9 mouse cellular contexts compared by ENCODE assay signal in the genomic region with DNA sequence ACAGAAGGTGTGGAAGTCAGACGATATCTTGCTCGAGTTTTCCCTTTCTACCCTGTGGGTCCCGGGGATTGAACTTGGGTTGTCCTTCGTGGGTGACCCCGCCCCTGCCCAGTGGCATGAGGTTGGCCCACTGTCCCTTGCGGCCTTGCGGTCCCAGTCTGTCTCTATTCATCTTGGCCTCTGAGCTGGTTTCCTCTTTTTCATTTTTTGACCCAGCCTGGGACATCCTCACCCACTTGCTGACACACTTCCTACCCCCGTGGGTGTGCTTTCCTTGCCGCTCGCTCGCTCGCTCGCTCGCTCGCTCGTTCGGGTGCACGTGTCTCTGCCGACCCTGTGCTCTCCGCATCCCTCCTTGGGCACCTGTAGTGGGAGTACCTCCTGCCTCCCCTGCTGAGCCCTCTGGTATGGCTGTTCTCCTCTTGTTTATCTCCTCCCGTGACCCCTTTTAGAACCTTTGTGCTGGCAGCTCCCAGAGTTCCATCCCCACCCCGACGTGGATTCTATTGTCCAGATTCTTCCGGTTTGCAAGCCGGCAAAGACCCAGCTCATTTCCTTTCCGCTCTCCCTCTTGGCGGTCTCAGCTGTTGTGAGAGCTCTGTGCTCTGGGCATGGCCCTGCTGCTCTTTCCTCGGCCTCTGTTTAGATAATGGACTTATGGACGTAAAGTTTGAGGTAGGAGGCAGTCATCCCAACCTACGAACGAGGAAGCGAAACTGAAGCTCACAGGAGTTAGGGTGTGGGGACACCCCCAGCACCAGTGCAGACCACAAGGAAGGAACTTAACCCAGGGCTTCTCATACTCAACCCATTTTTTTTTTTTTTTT. TPM values are rescaled to one million over a fixed set of nuclear protein-coding genes. Genes with fewer than 3 reads are reported as not detected.
DNase-seq lines count a peak whose midpoint lies in the region; ATAC-seq and TF ChIP-seq lines count a peak whose summit lies in the region.
"Had no signal": no experiment of that assay in that cellular context is flagged by ENCODE, and none has a peak within 500 bp of the region (broad histone marks: within the 10 kb centered on the region; RNA-seq: fewer than 3 reads in every experiment).

No protein-coding gene starts in this region.

- H3K4me1 ChIP-seq in lung, embryonic 14.5 days (ENCODE audit: insufficient read depth): peaks cover 14% of the 10 kb centered on the region

- 73% methylated on average over 32 of the region's 32 CpGs for WGBS in lung, embryonic 14.5 days

- peak overlapping the region; percentile 96 for H3K27ac ChIP-seq in lung, embryonic 14.5 days (ENCODE audit: low read depth)
- H3K27ac ChIP-seq: neural tube, embryonic 12.5 days had no signal

- TF ChIP-seq CTCF in lung, embryonic 14.5 days (IDR thresholded peaks at IDR 0.05; ENCODE audit: low read depth): no peak

- 0 out of 2 replicates have a peak overlapping the region, but pooled peaks have one; percentile 6 for H3K4me3 ChIP-seq in lung, embryonic 14.5 days (ENCODE audit: low read depth, low read length)
- H3K4me3 ChIP-seq: neural tube, embryonic 12.5 days had no signal

- DNase-seq in heart, adult 18-20 months: peak; percentile 70 to 89
- DNase-seq in heart, adult 8-10 months (ENCODE audit: low spot score): no peak
- peak; percentile 89 for DNase-seq in ZHBTc4 (ENCODE audit: low read depth, low spot score)
- peak; percentile 87 for DNase-seq in induced T-regulatory cell, adult 2 months (ENCODE audit: low read depth)
- peak; percentile 66 for DNase-seq in lung, embryonic 14.5 days
- DNase-seq in thymus, postnatal 36 days: peak; percentile 51 to 64
- DNase-seq in right cerebral cortex, postnatal 4 days: no peak
- no peak for DNase-seq in cerebellum, adult 18-20 months

- 0 out of 2 replicates have a peak, but pooled peaks cover 15% of the 10 kb centered on the region for H3K36me3 ChIP-seq in lung, embryonic 14.5 days (ENCODE audit: insufficient read depth)

- no peak overlapping the region for H3K9ac ChIP-seq in lung, embryonic 14.5 days
- H3K9ac ChIP-seq: neural tube, embryonic 12.5 days had no signal

- H3K27me3 ChIP-seq in lung, embryonic 14.5 days (ENCODE audit: insufficient read depth, low read length): no peaks in the 10 kb centered on the region
- H3K27me3 ChIP-seq: neural tube, embryonic 12.5 days had no signal

- no peaks in the 10 kb centered on the region for H3K9me3 ChIP-seq in lung, embryonic 14.5 days (ENCODE audit: low read depth, low read length)
- H3K9me3 ChIP-seq: neural tube, embryonic 12.5 days had no signal

- peak overlapping the region; percentile 55 for H3K4me2 ChIP-seq in lung, embryonic 14.5 days
- H3K4me2 ChIP-seq: neural tube, embryonic 12.5 days had no signal

- ATAC-seq in lung, embryonic 14.5 days (ENCODE audit: insufficient read depth): no peak

RNA-seq across cellular contexts. Expression of a gene that starts 9.8 kb away (rescaled TPM):
- total RNA-seq in heart, adult 18-20 months (2021): 10 to 100 TPM; 34.0 to 35.1 TPM
- total RNA-seq in heart, adult 8-10 months (2022): 10 to 100 TPM; 31.2 to 43.4 (median 34.1) TPM
- 22.3 and 25.2 TPM in 2 replicates for polyA plus RNA-seq in lung, embryonic 14.5 days (2014; fragmentation: Nextera tagmentation; extraction: Ambion mirVana)

RNA-seq across cellular contexts. Expression of a gene that starts 31.8 kb away (rescaled TPM):
- 10 to 100 TPM; 13.6 to 19.5 TPM for total RNA-seq in heart, adult 18-20 months (2021)
- 10 to 100 TPM; 17.9 to 21.4 (median 19.6) TPM for total RNA-seq in heart, adult 8-10 months (2022)
- polyA plus RNA-seq in lung, embryonic 14.5 days (2014; fragmentation: Nextera tagmentation; extraction: Ambion mirVana): 22.8 and 23.9 TPM in 2 replicates

RNA-seq across cellular contexts. Expression of a gene that starts 43.0 kb away (rescaled TPM):
- 100 to 1,000 TPM; 624 to 648 TPM for total RNA-seq in heart, adult 18-20 months (2021)
- 100 to 1,000 TPM; 591 to 710 (median 629) TPM for total RNA-seq in heart, adult 8-10 months (2022)
- 1,859 and 1,954 TPM in 2 replicates for polyA plus RNA-seq in lung, embryonic 14.5 days (2014; fragmentation: Nextera tagmentation; extraction: Ambion mirVana)

RNA-seq across cellular contexts. Expression of a gene that starts 48.8 kb away (rescaled TPM):
- total RNA-seq in heart, adult 18-20 months (2021): 10 to 100 TPM; 39.1 to 41.5 TPM
- total RNA-seq in heart, adult 8-10 months (2022): 10 to 100 TPM; 35.7 to 41.6 (median 39.3) TPM
- polyA plus RNA-seq in lung, embryonic 14.5 days (2014; fragmentation: Nextera tagmentation; extraction: Ambion mirVana): 52.9 and 58.8 TPM in 2 replicates

RNA-seq across cellular contexts. Expression of a gene that starts 50.2 kb away (rescaled TPM):
- total RNA-seq in heart, adult 18-20 months (2021): not detected
- total RNA-seq in heart, adult 8-10 months (2022): not detected
- 4.5 and 5.6 TPM in 2 replicates for polyA plus RNA-seq in lung, embryonic 14.5 days (2014; fragmentation: Nextera tagmentation; extraction: Ambion mirVana)
- polyA plus RNA-seq: neural tube, embryonic 12.5 days had no signal

Comparison
In these comparisons a context has a peak if more than half of its experiments do, and no peak if none do; other contexts are left out.
1. DNase-seq: peak in heart, adult 18-20 months (2 of 2), ZHBTc4 (single experiment), induced T-regulatory cell, adult 2 months (single experiment), lung, embryonic 14.5 days (single experiment) and thymus, postnatal 36 days (2 of 2); none in heart, adult 8-10 months (single experiment), right cerebral cortex, postnatal 4 days (single experiment) and cerebellum, adult 18-20 months (0 of 2).